Mouse (Mus musculus): Measurements from ENCODE around the gene S100a11.

GRCm38 (mm10) chr3:93557471-93557870 lies 37.2 kb downstream of the S100a11 start:
- no peak for TF ChIP-seq CTCF (IDR thresholded peaks at IDR 0.05; ENCODE audit: low read depth)
- TF ChIP-seq EP300 (IDR thresholded peaks at IDR 0.05; ENCODE audit: low read depth) = no peak

All from liver, embryonic 14.5 days (tissue).